Mouse (Mus musculus) forelimb bud, embryonic 11.5 days (tissue): ENCODE measurements at regions not wholly inside any gene's neighbourhood (a gene's known extent, or its start where the extent isn't known, plus 50 kb on each side); places are given as distances from the start of the nearest gene placed in this dataset.
A peak's percentile ranks its signal among the peaks of the same experiment; 100 is the strongest.
"Not testable (repeated sequence)": the region's sequence is repeated elsewhere in the genome, so short reads cannot be mapped to it uniquely, and the experiment has no call there.

ENCODE experiments used
- DNase-seq: peaks from one replicate; pipeline ENCODE4 v3.0.0-alpha.2; 2012; ENCODE audit warnings: low read depth, low spot score

GRCm38 (mm10) chr13:52144066-52144465, 297.6 kb downstream of the Gadd45g start:
- not testable (repeated sequence) for DNase-seq

DNA sequence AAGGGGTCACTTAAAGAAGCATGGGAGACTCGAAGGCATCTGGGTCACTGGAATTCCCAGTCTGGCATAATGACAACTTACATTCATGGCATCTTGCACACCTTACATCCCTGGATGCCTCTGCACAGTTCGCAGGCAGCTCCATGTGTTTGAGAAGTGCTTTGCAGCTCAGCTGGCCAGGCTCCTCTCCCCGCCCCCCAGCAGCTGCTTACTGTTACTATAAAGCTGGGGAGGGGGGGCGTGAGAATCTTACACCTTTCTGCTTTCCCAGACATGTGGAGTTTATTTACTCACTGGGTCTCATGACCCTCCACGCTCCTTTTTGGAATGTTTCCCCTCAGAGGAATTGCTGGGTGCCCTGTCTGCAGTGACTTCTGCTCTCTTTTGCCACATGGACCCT, 299.4 kb downstream of the Gadd45g start:
- peak; percentile 52 for DNase-seq

DNA sequence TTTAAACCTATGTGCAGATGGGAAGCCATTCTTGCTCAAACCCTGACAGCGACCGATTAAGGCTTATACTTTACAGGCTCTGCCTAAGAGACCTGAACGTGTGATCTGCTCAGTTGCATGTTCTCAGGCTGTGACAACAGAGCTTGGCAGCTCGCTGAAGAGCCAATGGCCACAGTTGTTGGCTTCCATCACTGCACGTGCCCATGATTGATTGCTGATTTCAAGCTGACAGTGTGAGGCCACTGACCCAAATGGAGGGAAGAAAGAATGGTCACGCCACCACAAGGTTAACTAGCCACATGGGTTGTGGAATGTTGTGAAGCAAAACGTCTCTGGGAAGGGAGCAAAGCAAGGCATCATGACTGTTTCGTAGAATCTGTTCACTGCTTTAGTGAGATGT, 303.8 kb downstream of the Gadd45g start:
- no peak for DNase-seq

DNA sequence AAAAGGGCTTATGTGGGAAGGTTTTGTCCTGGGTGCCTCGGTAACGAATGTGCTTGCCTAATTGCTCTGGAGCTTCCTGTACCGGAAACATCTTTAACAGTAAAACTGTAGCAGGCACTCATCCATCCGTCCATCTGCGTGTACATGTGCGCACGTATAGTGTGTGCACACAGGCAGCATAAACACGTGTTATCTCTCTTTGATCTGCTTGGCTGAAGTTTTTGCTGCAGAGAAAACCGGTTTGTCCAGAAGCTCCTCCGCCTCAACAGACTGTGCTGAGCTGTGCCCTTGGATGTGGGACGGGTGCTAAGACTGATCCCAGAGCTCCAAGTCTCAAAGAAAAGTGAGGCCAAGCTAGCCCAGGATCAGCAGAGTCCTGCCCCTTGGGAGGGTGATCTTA, 305.3 kb downstream of the Gadd45g start:
- peak; percentile 25 for DNase-seq

DNA sequence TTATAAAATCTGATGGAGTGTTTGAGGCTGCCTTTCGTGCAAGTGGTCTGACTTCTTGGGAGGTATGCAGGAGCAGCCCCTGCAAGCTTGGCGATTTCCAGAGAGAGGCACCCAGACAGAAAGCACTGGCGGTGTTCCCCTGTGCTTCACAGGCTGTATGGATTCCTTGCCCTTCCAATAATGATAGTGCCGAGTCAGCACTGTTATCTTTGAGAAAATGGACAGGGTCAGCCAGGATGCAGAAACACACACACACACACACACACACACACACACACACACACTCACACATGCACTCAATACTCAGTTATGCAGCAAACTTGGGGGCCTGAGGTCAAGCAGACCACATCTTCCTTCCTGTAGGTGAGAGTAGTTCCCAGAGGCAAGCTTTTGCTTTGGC, 305.7 kb downstream of the Gadd45g start:
- DNase-seq: no peak

- no peak for DNase-seq
Observed at GRCm38 (mm10) chr13:52153030-52153429, 306.6 kb downstream of the Gadd45g start.

DNA sequence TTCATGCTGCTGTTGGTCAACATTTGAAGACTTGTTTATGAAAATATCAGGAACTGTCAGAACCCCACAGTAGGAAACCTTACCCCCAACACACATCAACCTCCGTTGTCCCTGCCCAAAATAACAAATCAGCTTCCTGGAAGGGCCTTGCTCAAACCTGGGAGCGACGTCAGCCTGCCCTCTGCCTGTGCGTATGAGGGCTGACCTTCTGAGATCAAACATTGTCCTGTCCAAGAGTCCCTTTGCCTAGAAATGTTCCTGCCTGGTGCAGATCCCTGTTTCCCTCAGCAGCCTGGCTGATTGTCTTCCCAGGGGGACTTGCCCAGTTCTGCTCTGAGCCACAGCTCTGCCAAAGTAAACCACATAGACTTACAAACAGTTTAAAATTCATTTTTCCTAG, 307.1 kb downstream of the Gadd45g start:
- no peak for DNase-seq

DNA sequence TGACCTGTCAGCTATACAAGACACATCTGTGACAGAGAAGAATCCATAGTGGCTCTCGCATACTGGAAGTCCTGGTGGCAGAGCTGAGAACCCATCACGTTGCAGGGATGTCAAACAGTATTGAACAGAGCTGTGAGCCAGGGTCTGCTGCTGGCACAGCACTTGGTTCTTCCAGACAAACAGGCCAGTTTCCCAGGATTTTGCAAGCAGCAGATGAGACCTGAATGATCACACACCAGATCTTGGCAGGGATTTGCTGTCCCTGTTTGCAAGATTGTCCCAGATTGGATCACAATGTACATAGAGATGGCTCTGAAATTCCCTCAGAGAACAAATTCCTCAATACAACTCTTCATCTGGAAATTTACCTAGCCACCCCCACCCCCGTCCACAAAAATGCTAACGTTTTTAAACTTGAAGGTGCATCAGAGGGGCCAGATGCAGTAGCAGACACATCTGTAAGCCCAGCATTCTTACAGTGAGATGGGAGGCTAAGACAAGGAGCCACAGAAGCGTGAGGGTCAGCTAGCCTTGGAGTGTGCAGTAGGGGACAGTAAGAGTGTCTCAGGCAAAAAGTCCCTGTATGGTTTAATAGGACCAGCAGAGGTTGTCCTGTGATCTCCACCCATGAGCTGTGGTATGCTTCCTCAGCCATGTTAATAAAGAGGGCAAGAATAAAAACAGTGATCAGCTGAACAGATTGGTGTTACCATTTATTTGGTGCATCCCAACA, 307.8 kb downstream of the Gadd45g start:
- DNase-seq: no peak

DNA sequence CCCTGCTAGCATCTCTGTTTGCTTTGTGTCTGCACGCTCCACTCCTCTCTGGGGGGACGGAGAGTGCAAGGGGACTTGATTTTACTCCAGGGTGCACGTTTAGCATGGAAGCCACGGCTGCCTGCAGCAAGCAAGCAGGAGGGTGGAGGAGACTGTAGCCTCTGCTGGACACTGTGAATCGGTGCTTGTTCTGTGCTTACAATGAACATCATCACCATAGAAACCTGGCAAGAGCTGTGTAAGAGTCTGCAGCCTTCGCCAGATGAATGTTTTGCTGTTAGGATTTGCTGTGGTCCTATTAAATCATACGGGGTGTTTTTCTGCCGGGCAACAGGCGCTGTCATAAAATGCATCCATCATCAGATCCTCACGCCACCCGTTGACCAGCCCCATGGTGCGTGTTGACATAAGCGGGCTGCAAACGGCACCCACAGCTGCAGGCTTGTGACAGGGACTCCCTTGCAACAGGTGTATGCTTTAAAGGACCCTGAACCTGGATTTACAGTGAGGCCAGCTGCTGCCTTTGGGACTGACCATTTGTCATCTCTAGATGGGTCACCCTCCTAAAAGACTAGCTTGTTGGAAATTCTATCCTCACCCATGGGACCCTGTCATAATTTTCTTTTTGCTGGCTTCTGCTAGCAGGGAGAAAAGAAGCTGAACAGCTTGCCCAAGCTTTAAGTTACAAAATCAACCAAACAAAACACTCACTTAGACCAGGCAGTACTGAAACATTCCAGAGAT, 308.5 kb downstream of the Gadd45g start:
- DNase-seq: peak; percentile 21

- DNase-seq: no peak
Observed at GRCm38 (mm10) chr13:52155588-52156086, 309.2 kb downstream of the Gadd45g start.

DNA sequence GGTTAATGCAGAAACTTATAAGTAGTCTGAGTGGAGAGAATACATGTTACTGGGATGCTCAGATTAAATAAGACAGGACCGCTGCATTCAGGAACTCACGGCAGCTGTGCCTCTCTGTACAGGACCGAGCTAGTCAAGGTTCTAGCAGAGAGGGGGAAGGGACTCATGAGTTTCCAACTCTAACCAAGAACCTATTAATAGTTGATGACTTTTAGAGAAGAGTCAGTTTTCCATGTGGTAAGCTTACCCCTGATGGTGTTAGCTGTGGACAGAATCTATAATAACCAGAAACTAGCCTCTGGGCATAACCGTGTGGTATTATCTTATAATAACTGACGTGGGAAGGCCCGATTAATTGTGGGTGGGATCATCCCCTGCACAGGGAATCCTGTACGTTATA, 316.2 kb downstream of the Gadd45g start:
- no peak for DNase-seq

- no peak for DNase-seq
Observed at GRCm38 (mm10) chr13:52165531-52165930, 319.1 kb downstream of the Gadd45g start.

DNA sequence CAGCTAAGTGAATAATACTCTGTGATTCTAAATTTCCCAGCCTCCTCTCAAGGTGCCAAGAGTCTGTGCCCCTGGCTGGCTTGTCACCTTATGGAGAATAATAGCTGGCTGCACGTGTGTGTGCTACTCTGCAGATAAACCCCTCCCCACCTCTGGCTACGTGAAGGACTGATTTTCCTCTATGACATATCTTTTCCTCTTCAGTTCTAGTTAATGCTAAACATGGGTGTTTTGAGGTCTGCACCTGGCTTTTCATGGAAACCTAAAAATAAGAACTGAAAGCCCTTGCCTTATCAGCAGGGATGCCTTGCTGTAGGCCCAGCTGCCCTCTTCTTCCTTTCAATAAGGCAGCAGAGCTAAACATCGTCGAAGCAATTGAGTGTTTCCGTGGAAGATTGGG, 321.5 kb downstream of the Gadd45g start:
- DNase-seq: no peak

DNA sequence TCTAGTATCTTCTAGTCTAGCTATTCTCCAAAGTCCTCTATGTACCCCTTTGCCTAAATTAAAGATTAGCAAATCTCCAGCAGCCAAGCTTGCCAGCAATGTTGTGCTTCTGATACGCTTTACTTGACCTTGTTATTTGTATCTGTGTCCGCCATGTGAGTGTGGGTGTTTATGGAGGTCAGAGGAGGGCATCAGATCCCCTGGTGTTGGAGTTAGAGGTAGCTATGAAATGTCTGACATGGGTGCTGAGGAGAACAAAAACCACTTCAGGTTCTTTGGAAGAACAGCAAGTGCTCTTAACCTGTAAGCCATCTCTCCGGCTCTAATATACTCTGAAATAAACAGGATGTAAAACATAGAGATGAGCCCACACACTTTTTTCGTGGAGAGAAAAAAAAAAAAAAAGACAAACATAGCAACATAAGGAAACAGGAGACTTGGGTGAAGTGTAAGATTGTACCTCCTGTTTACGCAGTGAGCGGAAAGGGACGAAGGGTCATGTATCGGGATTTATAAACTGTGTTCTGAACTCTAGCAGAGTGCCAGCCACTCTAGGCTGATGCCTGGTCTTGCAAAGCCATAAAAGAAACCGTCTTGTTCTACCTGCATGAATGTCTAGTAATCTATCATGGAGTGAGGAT, 326.3 kb downstream of the Gadd45g start:
- no peak for DNase-seq

GRCm38 (mm10) chr13:52175665-52176064, 329.2 kb downstream of the Gadd45g start:
- DNase-seq: no peak

DNA sequence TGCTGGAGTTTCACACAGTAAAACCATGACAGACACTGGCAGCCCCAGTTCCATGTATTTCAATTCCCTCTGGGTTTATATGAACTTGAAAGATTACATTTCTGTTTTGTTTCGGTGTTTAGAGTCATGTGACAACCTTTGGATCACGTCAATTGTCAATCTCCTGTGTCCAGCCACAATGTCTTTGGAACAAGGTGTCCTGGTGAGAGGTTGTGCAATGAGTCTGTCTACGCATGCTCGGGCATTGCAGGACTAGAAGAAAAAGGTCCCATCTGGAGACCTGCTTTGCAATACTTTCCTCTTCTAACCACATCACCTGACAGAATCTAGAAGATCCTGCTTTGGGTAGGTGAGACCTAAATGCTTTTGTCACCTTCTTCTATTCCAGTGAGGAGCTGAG, 333.5 kb downstream of the Gadd45g start:
- no peak for DNase-seq

- DNase-seq: no peak
Observed at GRCm38 (mm10) chr13:52183635-52184034, 337.2 kb downstream of the Gadd45g start.

- DNase-seq: no peak
Observed at GRCm38 (mm10) chr13:52185574-52185973, 339.1 kb downstream of the Gadd45g start.

- DNase-seq: no peak
Observed at GRCm38 (mm10) chr13:52187841-52188604, 341.5 kb downstream of the Gadd45g start.

GRCm38 (mm10) chr13:52188605-52189003, 342.1 kb downstream of the Gadd45g start:
- DNase-seq: no peak

- DNase-seq: no peak
Observed at GRCm38 (mm10) chr13:52189382-52189923, 341.6 kb downstream of the Diras2 start.
